ENCODE assay signal across 8 mouse cellular contexts in the genomic region with DNA sequence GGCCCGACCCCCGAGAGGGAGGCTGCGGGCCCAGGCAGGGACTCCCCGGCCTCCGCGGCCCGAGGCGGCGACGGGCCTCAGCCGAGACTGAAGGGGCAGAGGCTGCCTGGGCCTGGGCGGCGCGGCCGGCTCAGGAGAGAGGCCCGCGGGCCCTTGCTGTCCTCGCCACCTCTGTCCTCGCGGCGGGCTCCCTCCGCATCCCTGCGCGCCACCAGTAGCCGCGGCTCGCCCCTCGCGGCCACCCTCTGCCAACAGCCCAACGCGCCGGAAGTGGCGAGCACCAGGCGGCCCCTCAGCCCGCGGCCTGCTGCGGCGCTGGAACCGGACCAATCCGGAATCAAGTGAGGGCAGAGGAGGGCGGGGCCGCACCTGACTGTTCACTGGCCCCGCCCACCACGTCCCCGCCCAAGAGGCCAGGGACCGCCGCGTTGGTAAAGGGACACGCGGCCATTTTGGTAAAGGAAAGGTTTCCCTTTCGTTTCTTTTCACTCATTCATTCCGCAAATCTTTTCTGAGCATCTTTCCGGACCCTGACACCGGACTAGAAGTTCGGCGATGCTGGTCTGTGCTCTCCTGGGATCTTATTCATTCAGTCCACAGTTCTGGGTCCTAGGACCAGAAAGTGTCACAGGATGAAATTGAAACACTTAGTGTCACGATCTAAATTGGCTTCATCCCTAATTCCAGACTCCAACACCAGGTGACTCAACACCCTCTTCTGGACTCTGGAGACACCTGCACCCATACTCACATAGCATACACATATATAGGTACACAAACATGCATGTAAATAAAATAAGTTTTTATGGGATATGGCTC. TPM values are rescaled to one million over a fixed set of nuclear protein-coding genes. Genes with fewer than 3 reads are reported as not detected.
DNase-seq lines count a peak whose midpoint lies in the region; ATAC-seq and TF ChIP-seq lines count a peak whose summit lies in the region.

A gene (minus strand): TSS at position 324 of the 819 bp plus-strand sequence.

- peak; percentile 96 for ATAC-seq in embryonic facial prominence, embryonic 15.5 days (ENCODE audit: insufficient number of reproducible peaks, low FRiP score, low TSS enrichment, low read depth)
- ATAC-seq in kidney, embryonic 14.5 days (ENCODE audit: low FRiP score, low TSS enrichment), result peak; percentile 98
- peak; percentile 93 for ATAC-seq in limb, embryonic 15.5 days (ENCODE audit: insufficient number of reproducible peaks, low FRiP score, low TSS enrichment, low read depth)

- H3K4me1 ChIP-seq in bone marrow, adult 2 months (ENCODE audit: control insufficient read depth, insufficient read depth, low read length), result no peaks in the 10 kb centered on the region; the same call in 1 of the 2 replicates
- peaks cover 11% of the 10 kb centered on the region for H3K4me1 ChIP-seq in embryonic facial prominence, embryonic 15.5 days
- H3K4me1 ChIP-seq in kidney, embryonic 14.5 days (ENCODE audit: control insufficient read depth, insufficient read depth, low read length), result peaks cover 13% of the 10 kb centered on the region; the same call in 1 of the 2 replicates
- H3K4me1 ChIP-seq in limb, embryonic 15.5 days, result peaks cover 10% of the 10 kb centered on the region

- peak within 1 kb of the TSS; percentile 77 for H3K4me2 ChIP-seq in embryonic facial prominence, embryonic 15.5 days (replicated peaks)
- H3K4me2 ChIP-seq in kidney, embryonic 14.5 days (replicated peaks; ENCODE audit: low read depth, low read length), result peak within 1 kb of the TSS; percentile 68
- H3K4me2 ChIP-seq in limb, embryonic 15.5 days, result peak within 1 kb of the TSS; percentile 76

- DNase-seq in 416B (ENCODE audit: low read depth), result peak; percentile 96
- peak; percentile 92 for DNase-seq in heart, adult 9 months (ENCODE audit: low spot score in 2 of 2)
- DNase-seq in monocyte, adult 2 months (ENCODE audit: low read depth in 1 of 2, low spot score in 2 of 2), result peak; percentile 89
- DNase-seq in spleen, postnatal 36 days (ENCODE audit: low spot score in 2 of 2), result peak; percentile 96 to 97

- WGBS in bone marrow, adult 2 months, result under 1% methylated on average over 55 of the region's 57 CpGs
- WGBS in embryonic facial prominence, embryonic 15.5 days, result under 1% methylated on average over 52 of the region's 57 CpGs
- 1% methylated on average over 55 of the region's 57 CpGs for WGBS in kidney, embryonic 14.5 days
- WGBS in limb, embryonic 15.5 days, result under 1% methylated on average over 50 of the region's 57 CpGs

- H3K4me3 ChIP-seq in bone marrow, adult 2 months (replicated peaks; ENCODE audit: control insufficient read depth, low read depth, low read length), result peak within 1 kb of the TSS; percentile 98
- peak within 1 kb of the TSS; percentile 75 for H3K4me3 ChIP-seq in embryonic facial prominence, embryonic 15.5 days (replicated peaks)
- peak within 1 kb of the TSS; percentile 82 for H3K4me3 ChIP-seq in kidney, embryonic 14.5 days (ENCODE audit: low read length)
- H3K4me3 ChIP-seq in limb, embryonic 15.5 days, result peak within 1 kb of the TSS; percentile 95

- peak; percentile 92; the same call in 1 of the 2 replicates for TF ChIP-seq POLR2A in bone marrow, adult 2 months (IDR thresholded peaks at IDR 0.05; ENCODE audit: borderline replicate concordance, control insufficient read depth, low read depth, low read length)

- H3K9me3 ChIP-seq in embryonic facial prominence, embryonic 15.5 days (replicated peaks), result no peaks in the 10 kb centered on the region
- H3K9me3 ChIP-seq in kidney, embryonic 14.5 days (ENCODE audit: control insufficient read depth, low read length), result no peaks in the 10 kb centered on the region
- H3K9me3 ChIP-seq in limb, embryonic 15.5 days, result no peaks in the 10 kb centered on the region

- TF ChIP-seq CTCF in bone marrow, adult 2 months (IDR thresholded peaks at IDR 0.05; ENCODE audit: control insufficient read depth, insufficient read depth, low read length), result no peak

- H3K36me3 ChIP-seq in embryonic facial prominence, embryonic 15.5 days, result no peaks in the 10 kb centered on the region
- H3K36me3 ChIP-seq in kidney, embryonic 14.5 days (ENCODE audit: control insufficient read depth, insufficient read depth, low read length), result no peaks in the 10 kb centered on the region
- H3K36me3 ChIP-seq in limb, embryonic 15.5 days, result no peaks in the 10 kb centered on the region

- H3K9ac ChIP-seq in embryonic facial prominence, embryonic 15.5 days, result peak within 1 kb of the TSS; percentile 86
- H3K9ac ChIP-seq in kidney, embryonic 14.5 days (ENCODE audit: low read depth, low read length), result peak within 1 kb of the TSS; percentile 91
- peak within 1 kb of the TSS; percentile 98 for H3K9ac ChIP-seq in limb, embryonic 15.5 days

- peak within 1 kb of the TSS; percentile 94 for H3K27ac ChIP-seq in bone marrow, adult 2 months (ENCODE audit: control insufficient read depth, insufficient read depth, low read depth, low read length, poor library complexity)
- H3K27ac ChIP-seq in embryonic facial prominence, embryonic 15.5 days (replicated peaks), result peak within 1 kb of the TSS; percentile 88
- peak within 1 kb of the TSS; percentile 87 for H3K27ac ChIP-seq in kidney, embryonic 14.5 days (ENCODE audit: low read depth, low read length)
- peak within 1 kb of the TSS; percentile 91 for H3K27ac ChIP-seq in limb, embryonic 15.5 days

- H3K27me3 ChIP-seq in embryonic facial prominence, embryonic 15.5 days, result no peaks in the 10 kb centered on the region
- H3K27me3 ChIP-seq in kidney, embryonic 14.5 days (ENCODE audit: control insufficient read depth, insufficient read depth, low read length), result no peaks in the 10 kb centered on the region
- no peaks in the 10 kb centered on the region for H3K27me3 ChIP-seq in limb, embryonic 15.5 days

RNA-seq across cellular contexts. Expression of the gene that starts here (rescaled TPM):
- polyA plus RNA-seq in bone marrow, adult 2 months (2011; ENCODE audit: insufficient read depth, insufficient read length, low replicate concordance, missing spikeins), result 55.6 and 96.0 TPM in 2 replicates
- polyA plus RNA-seq in embryonic facial prominence, embryonic 15.5 days (2015; fragmentation: Nextera tagmentation; extraction: Ambion mirVana), result 51.5 and 52.1 TPM in 2 replicates
- polyA plus RNA-seq in kidney, embryonic 14.5 days (2014; fragmentation: Nextera tagmentation; extraction: Ambion mirVana), result 52.5 and 77.9 TPM in 2 replicates
- polyA plus RNA-seq in limb, embryonic 15.5 days (2015; fragmentation: Nextera tagmentation; extraction: Ambion mirVana), result 34.3 and 43.7 TPM in 2 replicates

Comparison
In these comparisons a context has a peak if more than half of its experiments do, and no peak if none do; other contexts are left out.
1. Peak in every context shown above with its lines: DNase-seq, ATAC-seq, H3K4me3 ChIP-seq and H3K27ac ChIP-seq.